Mouse (Mus musculus) heart, postnatal 0 days (tissue): ENCODE measurements at regions not wholly inside any gene's neighbourhood (a gene's known extent, or its start where the extent isn't known, plus 50 kb on each side); places are given as distances from the start of the nearest gene placed in this dataset.

ENCODE experiments used
- CTCF ChIP-seq: IDR thresholded peaks from 2 replicates; pipeline ENCODE4 v1.5.1; 2016; ENCODE audit warnings: antibody characterized with exemption, control low read depth, low read depth
- EP300 ChIP-seq: IDR thresholded peaks from 2 replicates; pipeline ENCODE4 v1.6.1; 2016; ENCODE audit warnings: antibody characterized with exemption, low read depth

DNA sequence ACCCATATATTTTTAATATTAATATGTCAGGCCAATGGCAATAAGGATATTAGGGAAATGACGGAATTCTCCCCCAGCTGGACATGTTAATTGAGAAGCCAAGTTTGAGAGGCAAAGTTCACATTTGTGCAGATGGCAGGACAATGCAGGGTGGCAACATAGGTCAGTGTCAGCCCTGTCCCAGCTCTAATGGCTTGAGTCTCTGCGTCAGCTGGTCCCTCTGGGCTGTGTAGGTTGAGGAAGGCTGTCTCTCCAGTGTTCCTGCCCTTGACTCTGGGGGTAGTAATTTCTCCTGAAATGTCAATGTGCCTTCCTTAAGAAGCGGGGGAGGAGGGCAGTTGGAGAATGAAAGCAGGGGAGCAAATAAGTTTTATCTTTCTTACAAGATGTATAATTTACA is 390.2 kb downstream of the Nr2f2 start:
- no peak for TF ChIP-seq CTCF
- TF ChIP-seq EP300: no peak
